Mouse (Mus musculus): ENCODE results near the gene Zkscan8. TPM values are rescaled to one million over a fixed set of nuclear protein-coding genes. Genes with fewer than 3 reads are reported as not detected.
A peak's percentile ranks its signal among the peaks of the same experiment; 100 is the strongest.
"Not testable (repeated sequence)": the region's sequence is repeated elsewhere in the genome, so short reads cannot be mapped to it uniquely, and the experiment has no call there.

Gene Zkscan8
- polyA plus RNA-seq, 1 experiment from 2014 or later: 6.8 TPM

GRCm38 (mm10) chr13:21495080-21495479 lies 35.8 kb downstream of the Zkscan8 start, which contains the start of gene AK157302:
AK157302 (plus strand) TSS chr13:21495223.
- no peak within 1 kb of the TSS for H3K9ac ChIP-seq (ENCODE audit: low read length)
- H3K36me3 ChIP-seq (ENCODE audit: control insufficient read depth, insufficient read depth, low read length): no peaks in the 10 kb centered on the region
- H3K27me3 ChIP-seq (ENCODE audit: control insufficient read depth, insufficient read depth, low read length): no peaks in the 10 kb centered on the region
- no peak for ATAC-seq (ENCODE audit: insufficient read depth, low FRiP score)
- no peak within 1 kb of the TSS for H3K27ac ChIP-seq (ENCODE audit: low read length)
- no peak within 1 kb of the TSS for H3K4me2 ChIP-seq (ENCODE audit: low read depth, low read length)
- WGBS: 93% methylated on average over 21 of the region's 21 CpGs
- H3K4me1 ChIP-seq (ENCODE audit: control insufficient read depth, insufficient read depth, low read length): no peaks in the 10 kb centered on the region
- no peak within 1 kb of the TSS for H3K4me3 ChIP-seq (replicated peaks; ENCODE audit: low read length)
- no peaks in the 10 kb centered on the region for H3K9me3 ChIP-seq (replicated peaks; ENCODE audit: control insufficient read depth, low read length)

GRCm38 (mm10) chr13:21492847-21493246 lies 38.1 kb downstream of the Zkscan8 start:
- Histone ChIP-seq H3K9ac (ENCODE audit: low read length) (no peak overlapping the region), H3K27ac (ENCODE audit: low read length) (no peak overlapping the region), H3K36me3 (ENCODE audit: control insufficient read depth, insufficient read depth, low read length) (no peaks in the 10 kb centered on the region), H3K4me2 (ENCODE audit: low read depth, low read length) (no peak overlapping the region), H3K9me3 (replicated peaks; ENCODE audit: control insufficient read depth, low read length) (no peaks in the 10 kb centered on the region), H3K4me1 (ENCODE audit: control insufficient read depth, insufficient read depth, low read length) (no peaks in the 10 kb centered on the region), H3K4me3 (replicated peaks; ENCODE audit: low read length) (no peak overlapping the region), H3K27me3 (ENCODE audit: control insufficient read depth, insufficient read depth, low read length) (no peaks in the 10 kb centered on the region)
- WGBS: 89% methylated on average over 5 of the region's 5 CpGs
- ATAC-seq (ENCODE audit: insufficient read depth, low FRiP score): no peak

- H3K4me3 ChIP-seq (replicated peaks; ENCODE audit: low read length): no peak overlapping the region
- H3K9ac ChIP-seq (ENCODE audit: low read length): no peak overlapping the region
- WGBS: 89% methylated on average over 1 of the region's 1 CpGs
- no peak for ATAC-seq (ENCODE audit: insufficient read depth, low FRiP score)
- 0 out of 2 replicates have a peak, but pooled peaks cover 4% of the 10 kb centered on the region for H3K9me3 ChIP-seq (replicated peaks; ENCODE audit: control insufficient read depth, low read length)
- H3K36me3 ChIP-seq (ENCODE audit: control insufficient read depth, insufficient read depth, low read length): no peaks in the 10 kb centered on the region
- H3K4me1 ChIP-seq (ENCODE audit: control insufficient read depth, insufficient read depth, low read length): no peaks in the 10 kb centered on the region
- no peaks in the 10 kb centered on the region for H3K27me3 ChIP-seq (ENCODE audit: control insufficient read depth, insufficient read depth, low read length)
- H3K27ac ChIP-seq (ENCODE audit: low read length): no peak overlapping the region
- H3K4me2 ChIP-seq (ENCODE audit: low read depth, low read length): no peak overlapping the region
These were observed 44.0 kb downstream of the Zkscan8 start for GRCm38 (mm10) chr13:21486881-21487280.

GRCm38 (mm10) chr13:21478759-21479670 lies 51.9 kb downstream of the Zkscan8 start, which contains the start of the genes Zkscan4 and Gm10065:
Zkscan4 (plus strand) TSS chr13:21478907.
Gm10065 (minus strand) TSS chr13:21479441.
- WGBS: 2% methylated on average over 30 of the region's 31 CpGs
- H3K27me3 ChIP-seq (ENCODE audit: control insufficient read depth, insufficient read depth, low read length); H3K36me3 ChIP-seq (ENCODE audit: control insufficient read depth, insufficient read depth, low read length); H3K9me3 ChIP-seq (replicated peaks; ENCODE audit: control insufficient read depth, low read length); H3K4me1 ChIP-seq (ENCODE audit: control insufficient read depth, insufficient read depth, low read length): not testable (repeated sequence)
- peak within 1 kb of the TSS; percentile 83 for H3K27ac ChIP-seq (ENCODE audit: low read length)
- peak within 1 kb of the TSS; percentile 78 for H3K9ac ChIP-seq (ENCODE audit: low read length)
- peak within 1 kb of the TSS; percentile 71 for H3K4me3 ChIP-seq (replicated peaks; ENCODE audit: low read length)
- H3K4me2 ChIP-seq (ENCODE audit: low read depth, low read length): peak within 1 kb of the TSS; percentile 68
- ATAC-seq (ENCODE audit: insufficient read depth, low FRiP score): peak; percentile 83

GRCm38 (mm10) chr13:21472427-21472826 lies 58.5 kb downstream of the Zkscan8 start:
- H3K9me3 ChIP-seq (replicated peaks; ENCODE audit: control insufficient read depth, low read length): no peaks in the 10 kb centered on the region

GRCm38 (mm10) chr13:21469097-21469496 lies 61.8 kb downstream of the Zkscan8 start:
- no peak overlapping the region for H3K4me3 ChIP-seq (replicated peaks; ENCODE audit: low read length)

More at GRCm38 (mm10) chr13:21472427-21472826, 58.5 kb downstream of the Zkscan8 start:
- no peak overlapping the region for H3K4me2 ChIP-seq (ENCODE audit: low read depth, low read length)
- H3K36me3 ChIP-seq (ENCODE audit: control insufficient read depth, insufficient read depth, low read length): no peaks in the 10 kb centered on the region
- no peaks in the 10 kb centered on the region for H3K4me1 ChIP-seq (ENCODE audit: control insufficient read depth, insufficient read depth, low read length)
- no peak overlapping the region for H3K27ac ChIP-seq (ENCODE audit: low read length)
- 43% methylated on average over 4 of the region's 4 CpGs for WGBS
- no peak for ATAC-seq (ENCODE audit: insufficient read depth, low FRiP score)
- no peak overlapping the region for H3K9ac ChIP-seq (ENCODE audit: low read length)
- peaks cover 2% of the 10 kb centered on the region; the same call in 1 of the 2 replicates for H3K27me3 ChIP-seq (ENCODE audit: control insufficient read depth, insufficient read depth, low read length)
- no peak overlapping the region for H3K4me3 ChIP-seq (replicated peaks; ENCODE audit: low read length)

GRCm38 (mm10) chr13:21468061-21469019 lies 62.6 kb downstream of the Zkscan8 start, which contains the start of gene Nkapl:
Nkapl (minus strand) TSS chr13:21468509.
- Histone ChIP-seq H3K9me3 (replicated peaks; ENCODE audit: control insufficient read depth, low read length) (no peaks in the 10 kb centered on the region), H3K27me3 (ENCODE audit: control insufficient read depth, insufficient read depth, low read length) (peaks cover 2% of the 10 kb centered on the region; the same call in 1 of the 2 replicates), H3K4me2 (ENCODE audit: low read depth, low read length) (peak within 1 kb of the TSS; percentile 97), H3K27ac (ENCODE audit: low read length) (no peak within 1 kb of the TSS), H3K9ac (ENCODE audit: low read length) (peak within 1 kb of the TSS; percentile 83), H3K4me3 (replicated peaks; ENCODE audit: low read length) (peak within 1 kb of the TSS; percentile 66), H3K4me1 (ENCODE audit: control insufficient read depth, insufficient read depth, low read length) (no peaks in the 10 kb centered on the region), H3K36me3 (ENCODE audit: control insufficient read depth, insufficient read depth, low read length) (no peaks in the 10 kb centered on the region)
- ATAC-seq (ENCODE audit: insufficient read depth, low FRiP score): peak; percentile 99
- WGBS: 1% methylated on average over 54 of the region's 54 CpGs

More at GRCm38 (mm10) chr13:21469097-21469496, 61.8 kb downstream of the Zkscan8 start:
- Histone ChIP-seq H3K4me2 (ENCODE audit: low read depth, low read length) (peak overlapping the region; percentile 97), H3K36me3 (ENCODE audit: control insufficient read depth, insufficient read depth, low read length) (no peaks in the 10 kb centered on the region), H3K4me1 (ENCODE audit: control insufficient read depth, insufficient read depth, low read length) (no peaks in the 10 kb centered on the region), H3K9me3 (replicated peaks; ENCODE audit: control insufficient read depth, low read length) (no peaks in the 10 kb centered on the region), H3K27ac (ENCODE audit: low read length) (no peak overlapping the region), H3K9ac (ENCODE audit: low read length) (no peak overlapping the region), H3K27me3 (ENCODE audit: control insufficient read depth, insufficient read depth, low read length) (peaks cover 2% of the 10 kb centered on the region; the same call in 1 of the 2 replicates)
- no peak for ATAC-seq (ENCODE audit: insufficient read depth, low FRiP score)
- 29% methylated on average over 9 of the region's 9 CpGs for WGBS

- Histone ChIP-seq H3K4me2 (ENCODE audit: low read depth, low read length) (no peak overlapping the region), H3K9ac (ENCODE audit: low read length) (no peak overlapping the region), H3K4me1 (ENCODE audit: control insufficient read depth, insufficient read depth, low read length) (no peaks in the 10 kb centered on the region), H3K4me3 (replicated peaks; ENCODE audit: low read length) (no peak overlapping the region), H3K36me3 (ENCODE audit: control insufficient read depth, insufficient read depth, low read length) (no peaks in the 10 kb centered on the region), H3K27ac (ENCODE audit: low read length) (no peak overlapping the region), H3K9me3 (replicated peaks; ENCODE audit: control insufficient read depth, low read length) (no peaks in the 10 kb centered on the region), H3K27me3 (ENCODE audit: control insufficient read depth, insufficient read depth, low read length) (peaks cover 5% of the 10 kb centered on the region; the same call in 1 of the 2 replicates)
- 85% methylated on average over 10 of the region's 10 CpGs for WGBS
- ATAC-seq (ENCODE audit: insufficient read depth, low FRiP score): no peak
These were observed 63.6 kb downstream of the Zkscan8 start for GRCm38 (mm10) chr13:21467336-21467735.

Measured in stomach, embryonic 16.5 days (tissue).